Comparison of ENCODE assay signal across 18 mouse cellular contexts in the genomic region with DNA sequence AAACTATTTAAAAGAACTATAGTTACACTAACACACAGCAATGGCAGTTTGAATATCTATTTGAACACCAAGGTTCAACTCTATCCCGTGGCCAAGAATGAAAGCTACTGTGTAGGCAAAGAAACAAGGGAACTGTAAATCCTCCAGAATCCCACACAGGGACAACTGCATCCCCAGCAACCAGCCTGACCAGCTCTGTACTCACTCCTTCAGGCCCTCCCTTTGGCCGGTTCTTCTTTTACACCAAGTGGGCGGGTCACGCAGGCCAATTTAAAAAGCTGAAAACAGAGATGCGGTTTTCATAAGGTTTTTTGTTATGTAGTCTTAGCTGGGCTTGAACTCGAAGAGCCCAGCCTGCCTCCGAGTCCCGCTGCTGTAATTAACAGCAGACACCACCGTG. TPM values are rescaled to one million over a fixed set of nuclear protein-coding genes. Genes with fewer than 3 reads are reported as not detected.
A peak's percentile ranks its signal among the peaks of the same experiment; 100 is the strongest.
DNase-seq lines count a peak whose midpoint lies in the region; ATAC-seq and TF ChIP-seq lines count a peak whose summit lies in the region.
"Had no signal": no experiment of that assay in that cellular context is flagged by ENCODE, and none has a peak within 500 bp of the region (broad histone marks: within the 10 kb centered on the region; RNA-seq: fewer than 3 reads in every experiment).

No protein-coding gene starts in this region.

- TF ChIP-seq EP300 in lung, postnatal 0 days (IDR thresholded peaks at IDR 0.05): no peak

- no peak overlapping the region for H3K27ac ChIP-seq in embryonic facial prominence, embryonic 14.5 days (replicated peaks; ENCODE audit: low read depth, low read length)
- H3K27ac ChIP-seq in embryonic facial prominence, embryonic 10.5 days (replicated peaks): no peak overlapping the region
- no peak overlapping the region for H3K27ac ChIP-seq in lung, postnatal 0 days (ENCODE audit: low read length)
- H3K27ac ChIP-seq in liver, embryonic 13.5 days: peak overlapping the region; percentile 68; the same call in 1 of the 2 replicates
- no peak overlapping the region for H3K27ac ChIP-seq in hindbrain, embryonic 14.5 days
- H3K27ac ChIP-seq: hindbrain, postnatal 0 days had no signal

- H3K9ac ChIP-seq in embryonic facial prominence, embryonic 14.5 days (ENCODE audit: low read depth, low read length): no peak overlapping the region
- no peak overlapping the region for H3K9ac ChIP-seq in lung, postnatal 0 days (replicated peaks; ENCODE audit: low read depth)
- H3K9ac ChIP-seq in liver, embryonic 13.5 days: no peak overlapping the region
- no peak overlapping the region for H3K9ac ChIP-seq in hindbrain, embryonic 14.5 days
- H3K9ac ChIP-seq: lung, embryonic 14.5 days had no signal

- no peaks in the 10 kb centered on the region for H3K36me3 ChIP-seq in embryonic facial prominence, embryonic 14.5 days (ENCODE audit: control insufficient read depth, insufficient read depth, low read length)
- H3K36me3 ChIP-seq in embryonic facial prominence, embryonic 10.5 days (replicated peaks): no peaks in the 10 kb centered on the region
- H3K36me3 ChIP-seq in lung, postnatal 0 days (ENCODE audit: insufficient read depth, low read length): 0 out of 2 replicates have a peak, but pooled peaks cover 3% of the 10 kb centered on the region
- no peaks in the 10 kb centered on the region for H3K36me3 ChIP-seq in liver, embryonic 13.5 days
- H3K36me3 ChIP-seq in hindbrain, embryonic 14.5 days (replicated peaks; ENCODE audit: control insufficient read depth, insufficient read depth): 0 out of 2 replicates have a peak, but pooled peaks cover 3% of the 10 kb centered on the region

- no peak overlapping the region for H3K4me3 ChIP-seq in embryonic facial prominence, embryonic 14.5 days (ENCODE audit: low read depth, low read length)
- H3K4me3 ChIP-seq in embryonic facial prominence, embryonic 10.5 days: no peak overlapping the region
- no peak overlapping the region for H3K4me3 ChIP-seq in lung, postnatal 0 days (ENCODE audit: low read depth, low read length)
- H3K4me3 ChIP-seq in liver, embryonic 13.5 days (replicated peaks): no peak overlapping the region
- no peak overlapping the region for H3K4me3 ChIP-seq in hindbrain, embryonic 14.5 days (replicated peaks; ENCODE audit: low read length)

- no peaks in the 10 kb centered on the region for H3K27me3 ChIP-seq in embryonic facial prominence, embryonic 14.5 days (replicated peaks; ENCODE audit: control insufficient read depth, insufficient read depth, low read length)
- H3K27me3 ChIP-seq in embryonic facial prominence, embryonic 10.5 days (replicated peaks; ENCODE audit: low read depth, poor library complexity, severe bottlenecking): no peaks in the 10 kb centered on the region
- no peaks in the 10 kb centered on the region for H3K27me3 ChIP-seq in lung, postnatal 0 days (replicated peaks; ENCODE audit: insufficient read depth, low read length)
- H3K27me3 ChIP-seq in liver, embryonic 13.5 days: no peaks in the 10 kb centered on the region
- H3K27me3 ChIP-seq in hindbrain, embryonic 14.5 days (ENCODE audit: control insufficient read depth, insufficient read depth, low read length): no peaks in the 10 kb centered on the region
- H3K27me3 ChIP-seq: megakaryocyte, embryonic 14.5 days; Patski had no signal

- no peaks in the 10 kb centered on the region for H3K9me3 ChIP-seq in embryonic facial prominence, embryonic 14.5 days (ENCODE audit: control insufficient read depth, low read length)
- H3K9me3 ChIP-seq in embryonic facial prominence, embryonic 10.5 days: no peaks in the 10 kb centered on the region
- H3K9me3 ChIP-seq in lung, postnatal 0 days (ENCODE audit: low read length): no peaks in the 10 kb centered on the region
- no peaks in the 10 kb centered on the region for H3K9me3 ChIP-seq in liver, embryonic 13.5 days (replicated peaks)
- no peaks in the 10 kb centered on the region for H3K9me3 ChIP-seq in hindbrain, embryonic 14.5 days (ENCODE audit: control insufficient read depth, low read length)
- H3K9me3 ChIP-seq: megakaryocyte, embryonic 14.5 days had no signal

- no peak for TF ChIP-seq CTCF in lung, postnatal 0 days (IDR thresholded peaks at IDR 0.05)

- no peaks in the 10 kb centered on the region for H3K4me1 ChIP-seq in embryonic facial prominence, embryonic 14.5 days (ENCODE audit: control insufficient read depth, insufficient read depth, low read length)
- H3K4me1 ChIP-seq in embryonic facial prominence, embryonic 10.5 days: no peaks in the 10 kb centered on the region
- no peaks in the 10 kb centered on the region for H3K4me1 ChIP-seq in lung, postnatal 0 days (ENCODE audit: insufficient read depth, low read depth, low read length)
- H3K4me1 ChIP-seq in liver, embryonic 13.5 days (replicated peaks): peaks cover 23% of the 10 kb centered on the region
- no peaks in the 10 kb centered on the region for H3K4me1 ChIP-seq in hindbrain, embryonic 14.5 days (replicated peaks; ENCODE audit: control insufficient read depth, insufficient read depth, low read length)

- 63% methylated on average over 9 of the region's 9 CpGs for WGBS in embryonic facial prominence, embryonic 14.5 days
- WGBS in embryonic facial prominence, embryonic 10.5 days: 76% methylated on average over 9 of the region's 9 CpGs
- WGBS in lung, postnatal 0 days: 66% methylated on average over 9 of the region's 9 CpGs
- 76% methylated on average over 9 of the region's 9 CpGs for WGBS in liver, embryonic 13.5 days (ENCODE audit: insufficient replicate concordance)
- WGBS in hindbrain, embryonic 14.5 days: 85% methylated on average over 9 of the region's 9 CpGs

- H3K4me2 ChIP-seq in embryonic facial prominence, embryonic 14.5 days (ENCODE audit: low read depth, low read length): no peak overlapping the region
- H3K4me2 ChIP-seq in lung, postnatal 0 days (replicated peaks; ENCODE audit: low read depth, low read length): no peak overlapping the region
- 0 out of 2 replicates have a peak overlapping the region, but pooled peaks have one; percentile 1 for H3K4me2 ChIP-seq in liver, embryonic 13.5 days
- H3K4me2 ChIP-seq in hindbrain, embryonic 14.5 days (replicated peaks): no peak overlapping the region
- H3K4me2 ChIP-seq: heart, embryonic 11.5 days; lung, embryonic 14.5 days had no signal

- peak; percentile 16 for DNase-seq in embryonic facial prominence, embryonic 14.5 days (ENCODE audit: low spot score)
- DNase-seq in embryonic facial prominence, embryonic 10.5 days (ENCODE audit: low spot score): no peak
- DNase-seq in lung, postnatal 36 days: peak; percentile 12
- DNase-seq in lung, postnatal 0 days (ENCODE audit: low spot score): no peak
- DNase-seq in liver, embryonic 13.5 days: no peak
- DNase-seq in frontal cortex, postnatal 14 days (ENCODE audit: low spot score in 2 of 2): no peak
- DNase-seq in hindbrain, embryonic 14.5 days (ENCODE audit: low spot score): no peak
- DNase-seq in embryo, embryonic 10 days (ENCODE audit: low spot score): no peak
- DNase-seq: cerebellum, adult 9-10 months; gastrocnemius, postnatal 25 days; layer of hippocampus, postnatal 36 days; left cerebral cortex, postnatal 4 days; lung, embryonic 14.5 days; right cerebral cortex, postnatal 14 days had no signal

- no peak for ATAC-seq in embryonic facial prominence, embryonic 14.5 days (ENCODE audit: low read depth)
- ATAC-seq in lung, postnatal 0 days: no peak
- ATAC-seq in liver, embryonic 13.5 days (ENCODE audit: low read depth): no peak
- ATAC-seq in hindbrain, embryonic 14.5 days (ENCODE audit: low FRiP score): no peak
- ATAC-seq: hindbrain, postnatal 0 days; Patski had no signal

RNA-seq across cellular contexts. Expression of a gene that starts 9.7 kb away (rescaled TPM):
- polyA plus RNA-seq in embryonic facial prominence, embryonic 14.5 days (2014; fragmentation: Nextera tagmentation; extraction: Ambion mirVana): 19.0 and 20.1 TPM in 2 replicates
- 8.1 and 10.0 TPM in 2 replicates for polyA plus RNA-seq in embryonic facial prominence, embryonic 10.5 days (2016; fragmentation: Nextera tagmentation; extraction: Ambion mirVana)
- polyA plus RNA-seq in lung, postnatal 0 days (2015; fragmentation: Nextera tagmentation; extraction: Ambion mirVana): 10.8 TPM in 2 replicates
- 11.5 and 14.1 TPM in 2 replicates for polyA plus RNA-seq in liver, embryonic 13.5 days (2015; fragmentation: Nextera tagmentation; extraction: Ambion mirVana)
- 11.3 and 13.6 TPM in 2 replicates for polyA plus RNA-seq in hindbrain, embryonic 14.5 days (2014; fragmentation: Nextera tagmentation; extraction: Ambion mirVana)

RNA-seq across cellular contexts. Expression of a gene that starts 9.7 kb away (rescaled TPM):
- polyA plus RNA-seq in embryonic facial prominence, embryonic 14.5 days (2014; fragmentation: Nextera tagmentation; extraction: Ambion mirVana): 1.5 and 2.1 TPM in 2 replicates
- polyA plus RNA-seq in embryonic facial prominence, embryonic 10.5 days (2016; fragmentation: Nextera tagmentation; extraction: Ambion mirVana): 0.49 and 0.80 TPM in 2 replicates
- 2.8 TPM in 2 replicates for polyA plus RNA-seq in lung, postnatal 0 days (2015; fragmentation: Nextera tagmentation; extraction: Ambion mirVana)
- polyA plus RNA-seq in liver, embryonic 13.5 days (2015; fragmentation: Nextera tagmentation; extraction: Ambion mirVana): 0.24 and 0.75 TPM in 2 replicates
- polyA plus RNA-seq in hindbrain, embryonic 14.5 days (2014; fragmentation: Nextera tagmentation; extraction: Ambion mirVana): 2.6 and 3.0 TPM in 2 replicates

RNA-seq across cellular contexts. Expression of a gene that starts 17.9 kb away (rescaled TPM):
- polyA plus RNA-seq in embryonic facial prominence, embryonic 14.5 days (2014; fragmentation: Nextera tagmentation; extraction: Ambion mirVana): 22.5 and 24.3 TPM in 2 replicates
- 23.3 and 24.6 TPM in 2 replicates for polyA plus RNA-seq in embryonic facial prominence, embryonic 10.5 days (2016; fragmentation: Nextera tagmentation; extraction: Ambion mirVana)
- polyA plus RNA-seq in lung, postnatal 0 days (2015; fragmentation: Nextera tagmentation; extraction: Ambion mirVana): 22.9 and 23.0 TPM in 2 replicates
- polyA plus RNA-seq in liver, embryonic 13.5 days (2015; fragmentation: Nextera tagmentation; extraction: Ambion mirVana): 15.8 and 20.2 TPM in 2 replicates
- polyA plus RNA-seq in hindbrain, embryonic 14.5 days (2014; fragmentation: Nextera tagmentation; extraction: Ambion mirVana): 22.0 and 23.8 TPM in 2 replicates

RNA-seq across cellular contexts. Expression of a gene that starts 37.5 kb away (rescaled TPM):
- 2.5 and 2.6 TPM in 2 replicates for polyA plus RNA-seq in embryonic facial prominence, embryonic 14.5 days (2014; fragmentation: Nextera tagmentation; extraction: Ambion mirVana)
- polyA plus RNA-seq in embryonic facial prominence, embryonic 10.5 days (2016; fragmentation: Nextera tagmentation; extraction: Ambion mirVana): 4.0 and 4.7 TPM in 2 replicates
- 2.4 and 3.1 TPM in 2 replicates for polyA plus RNA-seq in lung, postnatal 0 days (2015; fragmentation: Nextera tagmentation; extraction: Ambion mirVana)
- 1.4 and 1.5 TPM in 2 replicates for polyA plus RNA-seq in liver, embryonic 13.5 days (2015; fragmentation: Nextera tagmentation; extraction: Ambion mirVana)
- polyA plus RNA-seq in hindbrain, embryonic 14.5 days (2014; fragmentation: Nextera tagmentation; extraction: Ambion mirVana): 15.3 and 16.0 TPM in 2 replicates

RNA-seq across cellular contexts. Expression of a gene that starts 37.7 kb away (rescaled TPM):
- 34.0 and 41.1 TPM in 2 replicates for polyA plus RNA-seq in embryonic facial prominence, embryonic 14.5 days (2014; fragmentation: Nextera tagmentation; extraction: Ambion mirVana)
- polyA plus RNA-seq in embryonic facial prominence, embryonic 10.5 days (2016; fragmentation: Nextera tagmentation; extraction: Ambion mirVana): 44.8 and 44.9 TPM in 2 replicates
- 20.7 and 21.2 TPM in 2 replicates for polyA plus RNA-seq in lung, postnatal 0 days (2015; fragmentation: Nextera tagmentation; extraction: Ambion mirVana)
- 29.4 and 29.6 TPM in 2 replicates for polyA plus RNA-seq in liver, embryonic 13.5 days (2015; fragmentation: Nextera tagmentation; extraction: Ambion mirVana)
- polyA plus RNA-seq in hindbrain, embryonic 14.5 days (2014; fragmentation: Nextera tagmentation; extraction: Ambion mirVana): 40.1 and 41.5 TPM in 2 replicates

Comparison
In these comparisons a context has a peak if more than half of its experiments do, and no peak if none do; other contexts are left out.
1. DNase-seq: peak in embryonic facial prominence, embryonic 14.5 days (single experiment) and lung, postnatal 36 days (single experiment); none in embryonic facial prominence, embryonic 10.5 days (single experiment), lung, postnatal 0 days (single experiment), liver, embryonic 13.5 days (single experiment), frontal cortex, postnatal 14 days (0 of 2), hindbrain, embryonic 14.5 days (single experiment) and embryo, embryonic 10 days (single experiment).